Mouse (Mus musculus) CD4-positive, CD25-positive, alpha-beta regulatory T cell, adult 4 months (primary cell): ENCODE measurements around the gene Tm9sf4. TPM values are rescaled to one million over a fixed set of nuclear protein-coding genes. Genes with fewer than 3 reads are reported as not detected.

Source experiments
- polyA plus RNA-seq, 2 experiments: library from polyadenylated mRNA; unstranded; fragments of 100-300 nt; shearing (Covaris generic); gene quantifications; one replicate each; pipeline ENCODE4 v1.2.1; 2017

Gene Tm9sf4
- polyA plus RNA-seq, 2 experiments from 2014 or later = 41.1 to 62.2 TPM

Other genes with a start within 250 kb of the Tm9sf4 start
- gene Mylk2, start 250.0 kb upstream of the Tm9sf4 start, polyA plus RNA-seq = not detected
- not detected for gene Foxs1, start 228.1 kb upstream of the Tm9sf4 start, polyA plus RNA-seq
- gene Dusp15, start 209.6 kb upstream of the Tm9sf4 start, polyA plus RNA-seq = under 1 TPM in 1 of 2 experiments, not detected in 1; 0.11 TPM
- gene Ttll9, start 198.8 kb upstream of the Tm9sf4 start, polyA plus RNA-seq = 1 to 10 TPM in 1 of 2 experiments, under 1 TPM in 1; 0.78 to 2.0 TPM
- gene Pdrg1, start 145.9 kb upstream of the Tm9sf4 start, polyA plus RNA-seq = 100 to 1,000 TPM; 164 to 215 TPM
- not detected for gene Xkr7, start 129.5 kb upstream of the Tm9sf4 start, polyA plus RNA-seq
- gene Ccm2l, start 95.3 kb upstream of the Tm9sf4 start, polyA plus RNA-seq = not detected
- under 1 TPM; 0.61 to 0.67 TPM for gene Hck, start 52.8 kb upstream of the Tm9sf4 start, polyA plus RNA-seq
- gene Tspyl3, start 64.1 kb downstream of the Tm9sf4 start, polyA plus RNA-seq = 10 to 100 TPM; 23.8 to 25.2 TPM
- 10 to 100 TPM; 20.2 to 23.1 TPM for gene Plagl2, start 80.1 kb downstream of the Tm9sf4 start, polyA plus RNA-seq
- gene Pofut1, start 80.2 kb downstream of the Tm9sf4 start, polyA plus RNA-seq = 10 to 100 TPM in 1 of 2 experiments, 1 to 10 TPM in 1; 9.4 to 11.9 TPM
- 10 to 100 TPM; 11.2 to 13.0 TPM for gene Kif3b, start 130.1 kb downstream of the Tm9sf4 start, polyA plus RNA-seq
- gene Asxl1, start 184.5 kb downstream of the Tm9sf4 start, polyA plus RNA-seq = 10 to 100 TPM; 12.3 to 20.9 TPM